Mouse (Mus musculus) E14TG2a.4 (cell line): ENCODE results near the gene Dtx4.

Experiments used
- CTCF ChIP-seq: conservative IDR thresholded peaks from 2 replicates; pipeline ENCODE4 v1.5.1; 2014; ENCODE audit warnings: low read length
- NANOG ChIP-seq: IDR thresholded peaks from 2 replicates; pipeline ENCODE4 v1.6.1; 2014; ENCODE audit warnings: borderline replicate concordance, low read length, mixed read lengths
- POU5F1 ChIP-seq: IDR thresholded peaks from 2 replicates; pipeline ENCODE4 v1.6.1; 2014; ENCODE audit warnings: low read length, borderline replicate concordance

- TF ChIP-seq CTCF (no peak), NANOG (no peak), POU5F1 (no peak)
Observed at GRCm38 (mm10) chr19:12445014-12445413, 56.2 kb downstream of the Dtx4 start.
